Mouse (Mus musculus) neutrophil, adult 59 days (primary cell): ENCODE data around the gene Capn10. TPM values are rescaled to one million over a fixed set of nuclear protein-coding genes. Genes with fewer than 3 reads are reported as not detected.

Experiments
- total RNA-seq, 2 experiments: library from RNA; stranded (reverse); gene quantifications; 1 replicate in 1 of 2; 2 replicates in 1 of 2; pipeline ENCODE4 v1.2.4; 2023

Capn10 gene
- total RNA-seq: 10 to 100 TPM; 22.4 to 24.8 TPM

GRCm38 (mm10) chr1:92934182-92934827 is at the start of gene Capn10:
Gene Capn10 (plus strand): TSS chr1:92934376.

GRCm38 (mm10) chr1:92902786-92903185 is 31.4 kb upstream of the Capn10 start, which contains the start of gene Ankmy1:
Gene Ankmy1 (minus strand): TSS chr1:92902906.

GRCm38 (mm10) chr1:92906779-92907631 is 27.2 kb upstream of the Capn10 start, which contains the start of gene Dusp28:
Gene Dusp28 (plus strand): TSS chr1:92906981.

GRCm38 (mm10) chr1:92910239-92910885 is 23.8 kb upstream of the Capn10 start, which contains the start of gene Rnpepl1:
Gene Rnpepl1 (plus strand): TSS chr1:92910783.

GRCm38 (mm10) chr1:92950607-92951006 is 16.4 kb downstream of the Capn10 start, which contains the start of gene Gpr35:
Gene Gpr35 (plus strand): TSS chr1:92950865.

Other genes with a start within 250 kb of the Capn10 start
- 10 to 100 TPM; 34.0 TPM for gene Gpc1, start 102.7 kb upstream of the Capn10 start, total RNA-seq
- gene Ankmy1, start 31.5 kb upstream of the Capn10 start, total RNA-seq: under 1 TPM in 1 of 2 experiments, not detected in 1; 0.40 TPM
- gene Dusp28, start 27.4 kb upstream of the Capn10 start, total RNA-seq: 1 to 10 TPM in 1 of 2 experiments, under 1 TPM in 1; 0.62 to 1.4 TPM
- gene Rnpepl1, start 23.6 kb upstream of the Capn10 start, total RNA-seq: 10 to 100 TPM; 76.4 to 80.9 TPM
- gene Gpr35, start 16.5 kb downstream of the Capn10 start, total RNA-seq: 10 to 100 TPM; 25.2 to 29.4 TPM
- gene Aqp12, start 72.0 kb downstream of the Capn10 start, total RNA-seq: not detected
- under 1 TPM; 0.18 to 0.64 TPM for gene Kif1a, start 167.6 kb downstream of the Capn10 start, total RNA-seq
- gene Agxt, start 200.9 kb downstream of the Capn10 start, total RNA-seq: not detected
- not detected for gene 2310007B03Rik, start 226.6 kb downstream of the Capn10 start, total RNA-seq
- not detected for gene Crocc2, start 234.3 kb downstream of the Capn10 start, total RNA-seq